Mouse (Mus musculus): ENCODE measurements at regions not wholly inside any gene's neighbourhood (a gene's known extent, or its start where the extent isn't known, plus 50 kb on each side); places are given as distances from the start of the nearest gene placed in this dataset.

DNA sequence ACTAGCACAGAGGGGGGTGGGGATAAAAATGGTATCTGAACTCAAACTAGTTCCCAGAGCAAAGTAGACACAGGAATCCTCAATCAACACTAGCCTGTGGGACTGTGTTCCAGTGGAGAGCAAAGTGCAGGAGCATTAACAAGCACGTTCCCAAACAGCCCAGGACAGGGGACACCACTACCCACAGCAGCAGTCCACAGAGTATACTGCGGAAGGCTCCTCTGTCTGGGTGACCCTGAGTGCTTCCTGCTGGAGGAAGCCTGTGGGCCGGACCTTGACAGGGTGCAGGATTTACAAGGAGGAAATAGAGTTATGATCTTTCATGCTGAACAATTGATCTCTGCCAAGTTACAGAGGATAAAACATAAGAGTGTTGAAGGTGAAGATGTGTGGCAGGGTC is 560.0 kb downstream of the Dcdc2c start:
- TF ChIP-seq CTCF (IDR thresholded peaks at IDR 0.05; ENCODE audit: low read depth, low read length) = no peak
- TF ChIP-seq GATA1 (IDR thresholded peaks at IDR 0.05; ENCODE audit: borderline replicate concordance, low read length) = no peak

Data from G1E (cell line).